Mouse (Mus musculus) urinary bladder, postnatal 10 days (tissue): Measurements from ENCODE around the gene Speg.

ENCODE experiments used
- DNase-seq: peaks from one replicate; pipeline ENCODE4 v3.0.0; 2022; ENCODE audit warnings: low spot score

Gene Speg

GRCm38 (mm10) chr1:75365510-75366137 lies 9.5 kb upstream of the Speg start:
- DNase-seq, result no peak

- DNase-seq, result no peak
Measured at GRCm38 (mm10) chr1:75369360-75369983, 5.6 kb upstream of the Speg start.

GRCm38 (mm10) chr1:75369984-75370660 lies 5.0 kb upstream of the Speg start:
- no peak for DNase-seq

- no peak for DNase-seq
Measured at GRCm38 (mm10) chr1:75371317-75372095, 3.6 kb upstream of the Speg start.

GRCm38 (mm10) chr1:75372450-75372849 lies 2.6 kb upstream of the Speg start:
- DNase-seq, result no peak

GRCm38 (mm10) chr1:75373276-75373675 lies 1.8 kb upstream of the Speg start:
- DNase-seq, result no peak

GRCm38 (mm10) chr1:75379196-75379595 lies 4.1 kb downstream of the Speg start:
- DNase-seq, result no peak

GRCm38 (mm10) chr1:75379931-75380330 lies 4.8 kb downstream of the Speg start:
- DNase-seq, result no peak

GRCm38 (mm10) chr1:75380951-75381350 lies 5.9 kb downstream of the Speg start:
- DNase-seq, result no peak

- DNase-seq, result no peak
Measured at GRCm38 (mm10) chr1:75381482-75382355, 6.6 kb downstream of the Speg start.

GRCm38 (mm10) chr1:75382356-75383071 lies 7.4 kb downstream of the Speg start:
- DNase-seq, result no peak

- DNase-seq, result no peak
Measured at GRCm38 (mm10) chr1:75384470-75385141, 9.5 kb downstream of the Speg start.

- no peak for DNase-seq
Measured at GRCm38 (mm10) chr1:75385142-75385730, 10.1 kb downstream of the Speg start.

- no peak for DNase-seq
Measured at GRCm38 (mm10) chr1:75386149-75386548, 11.1 kb downstream of the Speg start.

GRCm38 (mm10) chr1:75387469-75387928 lies 12.4 kb downstream of the Speg start:
- no peak for DNase-seq

- no peak for DNase-seq
Measured at GRCm38 (mm10) chr1:75387929-75388897, 13.1 kb downstream of the Speg start.

GRCm38 (mm10) chr1:75388898-75389515 lies 13.9 kb downstream of the Speg start:
- no peak for DNase-seq

GRCm38 (mm10) chr1:75393139-75393538 lies 18.0 kb downstream of the Speg start:
- DNase-seq, result no peak
